Mouse (Mus musculus) hindbrain, embryonic 15.5 days (tissue): Measurements from ENCODE around the gene Gm7903. TPM values are rescaled to one million over a fixed set of nuclear protein-coding genes. Genes with fewer than 3 reads are reported as not detected.
"Not testable (repeated sequence)": the region's sequence is repeated elsewhere in the genome, so short reads cannot be mapped to it uniquely, and the experiment has no call there.

Source experiments
- ATAC-seq: fragments of 200-750 bp; cut with Nextera tagmentation; 2 replicates; pipeline ENCODE4 v1.8.0; 2017; ENCODE audit warnings: low read depth, moderate number of reproducible peaks, moderate TSS enrichment; ENCODE audit not compliant: low FRiP score
- H3K27ac ChIP-seq: fragments of 300-500 bp; sonication (generic); replicated peaks from 2 replicates; pipeline ENCODE4 v1.5.1; 2015; ENCODE audit warnings: mild to moderate bottlenecking, inconsistent platforms
- H3K27me3 ChIP-seq: fragments of 300-500 bp; sonication (generic); 2 replicates; pipeline ENCODE4 v1.6.1; 2015; ENCODE audit warnings: control low read depth, inconsistent platforms
- H3K36me3 ChIP-seq: fragments of 300-500 bp; sonication (generic); 2 replicates; pipeline ENCODE4 v1.6.1; 2015; ENCODE audit warnings: control low read depth, inconsistent platforms
- H3K4me1 ChIP-seq: fragments of 300-500 bp; sonication (generic); replicated peaks from 2 replicates; pipeline ENCODE4 v1.6.1; 2015; ENCODE audit warnings: control low read depth, inconsistent platforms
- H3K4me2 ChIP-seq: fragments of 300-500 bp; sonication (generic); 2 replicates; pipeline ENCODE4 v1.6.1; 2015; ENCODE audit warnings: moderate library complexity, mild to moderate bottlenecking, inconsistent platforms
- H3K4me3 ChIP-seq: fragments of 300-500 bp; sonication (generic); 2 replicates; pipeline ENCODE4 v1.5.1; 2015; ENCODE audit warnings: mild to moderate bottlenecking, inconsistent platforms
- H3K9ac ChIP-seq: fragments of 300-500 bp; sonication (generic); 2 replicates; pipeline ENCODE4 v1.6.1; 2015; ENCODE audit warnings: inconsistent platforms
- H3K9me3 ChIP-seq: fragments of 300-500 bp; sonication (generic); 2 replicates; pipeline ENCODE4 v1.6.1; 2016; ENCODE audit warnings: control low read depth, inconsistent platforms
- WGBS: fragments of 180-500 bp; shearing (Covaris S2); methylation state at CpG from one replicate; pipeline ENCODE4 v1.1.7; 2015; 5-methylcytosine and 5-hydroxymethylcytosine counted together
- polyA plus RNA-seq: library from polyadenylated mRNA; unstranded; fragments of >200 nt; fragmentation: Nextera tagmentation; extraction: Ambion mirVana; gene quantifications from 2 replicates; pipeline ENCODE4 v1.2.1, GENCODE M21; 2015

Gm7903 gene
- not detected in 2 replicates for polyA plus RNA-seq

- not testable (repeated sequence) for ATAC-seq, H3K4me1 ChIP-seq, H3K27ac ChIP-seq, H3K36me3 ChIP-seq, H3K4me2 ChIP-seq, H3K27me3 ChIP-seq, H3K9me3 ChIP-seq, H3K9ac ChIP-seq, H3K4me3 ChIP-seq
- WGBS, result no CpG with 5 or more reads among the region's 15 CpGs
Observed at GRCm38 (mm10) chrX:135433535-135433934, at the start of gene Gm7903. Gene Gm7903 (plus strand): TSS chrX:135433835.

- not testable (repeated sequence) for H3K36me3 ChIP-seq, H3K9ac ChIP-seq, H3K27ac ChIP-seq, H3K9me3 ChIP-seq, H3K4me3 ChIP-seq, H3K4me1 ChIP-seq, H3K27me3 ChIP-seq, ATAC-seq, H3K4me2 ChIP-seq
- WGBS, result no CpG with 5 or more reads among the region's 3 CpGs
Observed at GRCm38 (mm10) chrX:135403578-135403977, 30.1 kb upstream of the Gm7903 start.

GRCm38 (mm10) chrX:135421203-135421602 is 12.4 kb upstream of the Gm7903 start:
- not testable (repeated sequence) for H3K9ac ChIP-seq, H3K27me3 ChIP-seq
- 32% methylated on average over 4 of the region's 7 CpGs for WGBS

GRCm38 (mm10) chrX:135421824-135422223 is 11.8 kb upstream of the Gm7903 start:
- not testable (repeated sequence) for ATAC-seq, H3K4me3 ChIP-seq, H3K4me2 ChIP-seq, H3K36me3 ChIP-seq, H3K9me3 ChIP-seq, H3K9ac ChIP-seq, H3K27me3 ChIP-seq, H3K4me1 ChIP-seq, H3K27ac ChIP-seq

More at GRCm38 (mm10) chrX:135421203-135421602, 12.4 kb upstream of the Gm7903 start:
- not testable (repeated sequence) for H3K27ac ChIP-seq, H3K4me1 ChIP-seq, ATAC-seq, H3K36me3 ChIP-seq, H3K9me3 ChIP-seq, H3K4me3 ChIP-seq, H3K4me2 ChIP-seq

DNA sequence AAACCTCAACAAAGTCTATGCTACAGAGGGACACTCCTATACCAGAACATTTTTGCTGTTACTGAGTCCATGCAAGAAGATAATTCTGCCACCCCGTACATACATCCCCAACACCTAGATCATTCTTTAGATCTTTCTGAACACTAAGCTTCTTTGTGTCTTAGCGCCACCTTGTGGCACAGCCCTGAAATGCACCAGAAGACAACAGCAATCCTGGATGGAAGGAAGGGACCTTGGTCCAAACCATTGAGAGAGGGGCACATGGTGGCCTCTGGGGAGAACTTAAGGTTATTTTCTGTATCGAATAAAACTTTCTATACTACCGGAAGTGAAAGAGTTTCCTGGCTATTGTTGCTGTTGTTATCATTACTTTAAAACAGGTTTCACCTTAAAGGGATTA is 11.2 kb upstream of the Gm7903 start:
- WGBS, result no CpG with 5 or more reads among the region's 4 CpGs
- H3K9ac ChIP-seq, result not testable (repeated sequence)

GRCm38 (mm10) chrX:135464160-135464559 is 30.5 kb downstream of the Gm7903 start:
- not testable (repeated sequence) for H3K9ac ChIP-seq, ATAC-seq, H3K4me3 ChIP-seq, H3K4me2 ChIP-seq, H3K36me3 ChIP-seq, H3K9me3 ChIP-seq, H3K4me1 ChIP-seq, H3K27ac ChIP-seq, H3K27me3 ChIP-seq
- no CpG with 5 or more reads among the region's 3 CpGs for WGBS

More for the DNA sequence above, 11.2 kb upstream of the Gm7903 start:
- H3K27ac ChIP-seq, H3K36me3 ChIP-seq, H3K9me3 ChIP-seq, H3K4me1 ChIP-seq, H3K4me2 ChIP-seq, ATAC-seq, H3K4me3 ChIP-seq, H3K27me3 ChIP-seq: not testable (repeated sequence)

DNA sequence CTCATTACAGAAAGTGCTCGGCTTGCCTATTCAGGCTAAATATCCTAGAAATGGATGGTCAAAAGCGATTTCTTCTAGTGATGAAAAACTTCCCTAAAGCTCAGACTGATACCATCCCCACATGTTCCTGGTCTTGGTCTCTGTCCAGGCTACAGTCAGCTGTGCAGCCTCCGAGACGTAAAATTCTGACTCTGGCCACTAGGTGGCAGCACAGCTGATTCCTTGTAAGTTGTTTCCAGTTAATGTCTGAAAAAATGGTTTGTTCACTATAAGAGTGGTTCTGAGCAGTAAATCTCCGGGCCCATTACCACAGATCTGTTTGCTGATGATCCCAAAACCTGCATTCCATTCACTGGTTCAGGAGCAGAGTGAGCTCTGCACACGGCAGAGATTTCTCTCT is 48.3 kb downstream of the Gm7903 start:
- H3K9me3 ChIP-seq, result not testable (repeated sequence)

GRCm38 (mm10) chrX:135483183-135483582 is 49.5 kb downstream of the Gm7903 start:
- H3K4me1 ChIP-seq, ATAC-seq, H3K9ac ChIP-seq, H3K9me3 ChIP-seq, H3K4me3 ChIP-seq, H3K36me3 ChIP-seq, H3K27me3 ChIP-seq, H3K4me2 ChIP-seq, H3K27ac ChIP-seq: not testable (repeated sequence)
- no CpG with 5 or more reads among the region's 3 CpGs for WGBS

More for the DNA sequence above, 48.3 kb downstream of the Gm7903 start:
- not testable (repeated sequence) for H3K4me2 ChIP-seq, H3K27me3 ChIP-seq, H3K9ac ChIP-seq, H3K4me3 ChIP-seq, H3K27ac ChIP-seq, ATAC-seq, H3K36me3 ChIP-seq, H3K4me1 ChIP-seq
- no CpG with 5 or more reads among the region's 6 CpGs for WGBS

Other genes with a start within 250 kb of the Gm7903 start
- gene Tceal6, start 223.1 kb upstream of the Gm7903 start, polyA plus RNA-seq, result 43.9 and 48.2 TPM in 2 replicates
- not detected in 2 replicates for gene Pramel3, start 131.5 kb upstream of the Gm7903 start, polyA plus RNA-seq
- not detected in 2 replicates for gene Gm5128, start 60.6 kb upstream of the Gm7903 start, polyA plus RNA-seq
- gene AV320801, start 60.8 kb downstream of the Gm7903 start, polyA plus RNA-seq, result not detected in 2 replicates
- not detected in 2 replicates for gene Nxf7, start 164.9 kb downstream of the Gm7903 start, polyA plus RNA-seq
- gene Prame, start 193.9 kb downstream of the Gm7903 start, polyA plus RNA-seq, result not detected in 2 replicates